ENCODE assay signal across 26 mouse cellular contexts in genomic region chr6:90616481-90616880, GRCm38 (mm10). TPM values are rescaled to one million over a fixed set of nuclear protein-coding genes. Genes with fewer than 3 reads are reported as not detected.
DNase-seq lines count a peak whose midpoint lies in the region; ATAC-seq and TF ChIP-seq lines count a peak whose summit lies in the region.
"Had no signal": no experiment of that assay in that cellular context is flagged by ENCODE, and none has a peak within 500 bp of the region (broad histone marks: within the 10 kb centered on the region; RNA-seq: fewer than 3 reads in every experiment).

No protein-coding gene starts in this region.

- no peak overlapping the region for H3K4me2 ChIP-seq in heart, embryonic 15.5 days
- H3K4me2 ChIP-seq: forebrain, embryonic 13.5 days; hindbrain, embryonic 14.5 days; lung, embryonic 15.5 days; midbrain, embryonic 12.5 days; neural tube, embryonic 12.5 days had no signal

- TF ChIP-seq CTCF in G1E (IDR thresholded peaks at IDR 0.05; ENCODE audit: low read depth, low read length) = no peak

- no peaks in the 10 kb centered on the region for H3K9me3 ChIP-seq in heart, embryonic 10.5 days
- H3K9me3 ChIP-seq in heart, embryonic 15.5 days (replicated peaks) = no peaks in the 10 kb centered on the region
- H3K9me3 ChIP-seq in G1E (replicated peaks) = no peaks in the 10 kb centered on the region
- H3K9me3 ChIP-seq: forebrain, embryonic 13.5 days; lung, embryonic 15.5 days; midbrain, embryonic 12.5 days; neural tube, embryonic 12.5 days had no signal

- 0 out of 2 replicates have a peak, but pooled peaks cover 4% of the 10 kb centered on the region for H3K27me3 ChIP-seq in heart, embryonic 10.5 days (ENCODE audit: insufficient read depth, poor library complexity, severe bottlenecking)
- no peaks in the 10 kb centered on the region for H3K27me3 ChIP-seq in heart, embryonic 15.5 days
- H3K27me3 ChIP-seq in G1E (ENCODE audit: insufficient read depth, low read length) = 0 out of 2 replicates have a peak, but pooled peaks cover 3% of the 10 kb centered on the region
- H3K27me3 ChIP-seq: forebrain, embryonic 13.5 days; lung, embryonic 15.5 days; midbrain, embryonic 12.5 days; neural tube, embryonic 12.5 days had no signal

- peak; percentile 60 for DNase-seq in adrenal gland, adult 2 months
- DNase-seq in adrenal gland, adult 8-10 months = no peak
- DNase-seq in heart, embryonic 10.5 days (ENCODE audit: low spot score) = no peak
- DNase-seq in heart, adult 18-20 months = no peak
- no peak for DNase-seq in heart, adult 11 months
- no peak for DNase-seq in G1E (ENCODE audit: low spot score)
- DNase-seq in cerebellum, postnatal 25 days = no peak
- DNase-seq: cerebellum, adult 8-10 months; cerebellum, postnatal 36 days; gastrocnemius, postnatal 36 days; kidney, adult 9 months; kidney, postnatal 10 days; layer of hippocampus, adult 9-11 months; right cerebral cortex, adult 18-20 months; spleen, adult 18-20 months; thymus, adult 18-20 months; thymus, postnatal 25 days had no signal

- H3K9ac ChIP-seq in heart, embryonic 15.5 days = no peak overlapping the region
- H3K9ac ChIP-seq: forebrain, embryonic 13.5 days; hindbrain, embryonic 14.5 days; lung, embryonic 15.5 days; midbrain, embryonic 12.5 days; neural tube, embryonic 12.5 days had no signal

- H3K4me1 ChIP-seq in heart, embryonic 10.5 days = peaks cover 78% of the 10 kb centered on the region
- H3K4me1 ChIP-seq in heart, embryonic 15.5 days (replicated peaks) = peaks cover 66% of the 10 kb centered on the region
- H3K4me1 ChIP-seq in G1E (ENCODE audit: insufficient read depth, low read depth, low read length) = peaks cover 95% of the 10 kb centered on the region
- H3K4me1 ChIP-seq: forebrain, embryonic 13.5 days; neural tube, embryonic 12.5 days had no signal

- no peak; the same call in 1 of the 2 replicates for ATAC-seq in heart, embryonic 15.5 days (replicated peaks; ENCODE audit: insufficient number of reproducible peaks, insufficient read depth, low FRiP score, low read depth)
- no peak for ATAC-seq in G1E (ENCODE audit: extremely low read depth, insufficient number of reproducible peaks, low FRiP score, poor library complexity, severe bottlenecking)
- ATAC-seq: forebrain, embryonic 13.5 days; intestine, postnatal 0 days had no signal

- H3K4me3 ChIP-seq in heart, embryonic 10.5 days = no peak overlapping the region
- no peak overlapping the region for H3K4me3 ChIP-seq in heart, embryonic 15.5 days
- peak overlapping the region; percentile 83; the same call in 1 of the 2 replicates for H3K4me3 ChIP-seq in G1E (ENCODE audit: low read depth, low read length)
- H3K4me3 ChIP-seq: forebrain, embryonic 13.5 days; lung, embryonic 15.5 days; midbrain, embryonic 12.5 days; myocyte; neural tube, embryonic 12.5 days had no signal

- H3K27ac ChIP-seq in heart, embryonic 10.5 days = peak overlapping the region; percentile 86
- H3K27ac ChIP-seq in heart, embryonic 15.5 days = peak overlapping the region; percentile 87
- H3K27ac ChIP-seq: forebrain, embryonic 13.5 days; hindbrain, embryonic 14.5 days; lung, embryonic 15.5 days; midbrain, embryonic 12.5 days; neural tube, embryonic 12.5 days; stomach, postnatal 0 days had no signal

- H3K36me3 ChIP-seq in heart, embryonic 10.5 days = no peaks in the 10 kb centered on the region
- no peaks in the 10 kb centered on the region for H3K36me3 ChIP-seq in heart, embryonic 15.5 days
- peaks cover 81% of the 10 kb centered on the region for H3K36me3 ChIP-seq in G1E (replicated peaks)
- H3K36me3 ChIP-seq: lung, embryonic 15.5 days; midbrain, embryonic 12.5 days; neural tube, embryonic 12.5 days had no signal

- 77% methylated on average over 6 of the region's 6 CpGs for WGBS in heart, embryonic 10.5 days
- whole genome bisulfite sequencing in heart, embryonic 15.5 days = 67% methylated on average over 6 of the region's 6 CpGs

RNA-seq across cellular contexts. Expression of gene Slc41a3, which starts 12.0 kb away (rescaled TPM):
- 10 to 100 TPM; 29.1 to 30.2 TPM for total RNA-seq in adrenal gland, adult 2 months (2021)
- polyA plus RNA-seq in adrenal gland, adult 2 months (2012; rRNA removed) = 52.0 and 62.7 TPM in 2 replicates
- total RNA-seq in adrenal gland, adult 8-10 months (2022) = 10 to 100 TPM; 21.5 to 72.6 (median 39.6) TPM
- polyA plus RNA-seq in heart, embryonic 10.5 days (2016; fragmentation: Nextera tagmentation; extraction: Ambion mirVana) = 8.2 and 9.4 TPM in 2 replicates
- 100 to 1,000 TPM; 127 to 149 TPM for total RNA-seq in heart, adult 18-20 months (2021)
- 10.7 and 12.0 TPM in 2 replicates for polyA plus RNA-seq in heart, embryonic 15.5 days (2015; fragmentation: Nextera tagmentation; extraction: Ambion mirVana)
- total RNA-seq in G1E (2014; fragmentation: Nextera tagmentation) (51.0 and 55.7 TPM in 2 replicates), G1E (2017) (47.7 and 50.2 TPM in 2 replicates)
- 84.7 and 85.1 TPM in 2 replicates for polyA plus RNA-seq in G1E (2012)
